Mouse (Mus musculus) heart, embryonic 11.5 days (tissue): ENCODE measurements around the gene Ensa. TPM values are rescaled to one million over a fixed set of nuclear protein-coding genes. Genes with fewer than 3 reads are reported as not detected.

Experiments
- ATAC-seq: fragments of 200-750 bp; cut with Nextera tagmentation; replicated peaks from 2 replicates; pipeline ENCODE4 v1.8.0; 2017; ENCODE audit warnings: moderate library complexity; ENCODE audit not compliant: insufficient number of reproducible peaks, low FRiP score, low TSS enrichment
- H3K27ac ChIP-seq: fragments of 300-500 bp; sonication (generic); 2 replicates; pipeline ENCODE4 v1.5.1; 2014; ENCODE audit warnings: mild to moderate bottlenecking, low read depth, low read length
- H3K27me3 ChIP-seq: fragments of 300-500 bp; sonication (generic); 2 replicates; pipeline ENCODE4 v1.6.1; 2014; ENCODE audit warnings: mild to moderate bottlenecking, low read length, mixed read lengths; ENCODE audit not compliant: control insufficient read depth, insufficient read depth
- H3K36me3 ChIP-seq: fragments of 300-500 bp; sonication (generic); 2 replicates; pipeline ENCODE4 v1.6.1; 2014; ENCODE audit warnings: mild to moderate bottlenecking, low read length, moderate library complexity, mixed read lengths; ENCODE audit not compliant: control insufficient read depth, insufficient read depth
- H3K4me1 ChIP-seq: fragments of 300-500 bp; sonication (generic); 2 replicates; pipeline ENCODE4 v1.6.1; 2014; ENCODE audit warnings: low read length; ENCODE audit not compliant: control insufficient read depth, insufficient read depth
- H3K4me2 ChIP-seq: fragments of 300-500 bp; sonication (generic); 2 replicates; pipeline ENCODE4 v1.6.1; 2014; ENCODE audit warnings: mild to moderate bottlenecking, moderate library complexity
- H3K4me3 ChIP-seq: fragments of 300-500 bp; sonication (generic); 2 replicates; pipeline ENCODE4 v1.5.1; 2014; ENCODE audit warnings: low read depth, low read length
- H3K9ac ChIP-seq: fragments of 300-500 bp; sonication (generic); 2 replicates; pipeline ENCODE4 v1.6.1; 2014; ENCODE audit warnings: mild to moderate bottlenecking, low read depth, low read length, moderate library complexity
- H3K9me3 ChIP-seq: fragments of 300-500 bp; sonication (generic); replicated peaks from 2 replicates; pipeline ENCODE4 v1.6.1; 2016; ENCODE audit warnings: low read length; ENCODE audit not compliant: control insufficient read depth
- WGBS: fragments of 180-500 bp; shearing (Covaris S2); extraction: QIAGEN DNeasy Blood & Tissue Kit; methylation state at CpG from one replicate; pipeline ENCODE4 v1.1.7; 2014; ENCODE audit not compliant: insufficient replicate concordance; 5-methylcytosine and 5-hydroxymethylcytosine counted together
- polyA plus RNA-seq: library from polyadenylated mRNA; unstranded; fragments of >200 nt; fragmentation: Nextera tagmentation; extraction: Ambion mirVana; gene quantifications from 2 replicates; pipeline ENCODE4 v1.2.1, GENCODE M21; 2014

The Ensa gene
- polyA plus RNA-seq, 1 experiment from 2014 or later, result 55.4 TPM

- H3K9me3 ChIP-seq, result no peaks in the 10 kb centered on the region
- H3K4me3 ChIP-seq, result no peak overlapping the region
- no peak overlapping the region for H3K4me2 ChIP-seq
- no peak overlapping the region for H3K9ac ChIP-seq
- WGBS, result 48% methylated on average over 15 of the region's 15 CpGs
- peaks cover 66% of the 10 kb centered on the region for H3K4me1 ChIP-seq
- no peak overlapping the region for H3K27ac ChIP-seq
- H3K36me3 ChIP-seq, result 0 out of 2 replicates have a peak, but pooled peaks cover 3% of the 10 kb centered on the region
- H3K27me3 ChIP-seq, result no peaks in the 10 kb centered on the region
- no peak for ATAC-seq
Measured at GRCm38 (mm10) chr3:95676745-95677419, 52.1 kb downstream of the Ensa start.

DNA sequence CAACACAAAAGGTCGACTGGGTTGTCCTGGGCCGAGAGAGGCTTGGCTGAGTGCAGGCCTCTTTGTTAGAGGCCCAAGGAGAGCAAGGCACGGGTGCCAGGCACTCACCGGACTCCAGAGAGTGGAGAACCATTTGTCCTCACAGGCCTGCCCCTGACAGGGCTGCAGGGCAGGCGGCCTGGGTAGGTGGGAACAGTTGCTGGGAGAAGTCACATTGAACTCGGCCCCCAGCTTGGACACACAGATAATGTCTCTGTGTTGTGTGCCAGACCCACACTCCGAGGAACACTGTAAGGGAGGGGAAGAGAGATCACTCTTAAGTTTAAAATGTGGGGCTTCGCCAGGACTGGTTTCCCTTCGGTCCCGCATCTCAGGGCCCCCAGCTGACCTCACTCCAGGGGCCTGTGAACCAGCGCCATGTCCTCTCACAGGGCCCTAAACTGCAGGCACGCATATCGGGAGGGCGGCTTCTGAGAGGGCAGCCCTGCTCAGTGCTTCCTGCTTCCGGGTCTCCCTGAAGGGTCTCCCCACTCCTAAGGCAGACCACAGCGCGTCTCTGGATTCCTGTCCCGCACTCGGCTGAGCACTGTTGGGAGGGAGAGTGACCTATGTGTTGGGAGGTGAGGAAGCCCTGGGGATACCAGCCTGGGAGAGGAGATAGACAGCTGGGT is 52.8 kb downstream of the Ensa start:
- H3K9ac ChIP-seq, result no peak overlapping the region
- peaks cover 61% of the 10 kb centered on the region for H3K4me1 ChIP-seq
- H3K4me3 ChIP-seq, result no peak overlapping the region
- H3K27me3 ChIP-seq, result no peaks in the 10 kb centered on the region
- 0 out of 2 replicates have a peak, but pooled peaks cover 3% of the 10 kb centered on the region for H3K36me3 ChIP-seq
- no peak for ATAC-seq
- no peak overlapping the region for H3K27ac ChIP-seq
- H3K9me3 ChIP-seq, result no peaks in the 10 kb centered on the region
- 69% methylated on average over 19 of the region's 19 CpGs for WGBS
- H3K4me2 ChIP-seq, result no peak overlapping the region

DNA sequence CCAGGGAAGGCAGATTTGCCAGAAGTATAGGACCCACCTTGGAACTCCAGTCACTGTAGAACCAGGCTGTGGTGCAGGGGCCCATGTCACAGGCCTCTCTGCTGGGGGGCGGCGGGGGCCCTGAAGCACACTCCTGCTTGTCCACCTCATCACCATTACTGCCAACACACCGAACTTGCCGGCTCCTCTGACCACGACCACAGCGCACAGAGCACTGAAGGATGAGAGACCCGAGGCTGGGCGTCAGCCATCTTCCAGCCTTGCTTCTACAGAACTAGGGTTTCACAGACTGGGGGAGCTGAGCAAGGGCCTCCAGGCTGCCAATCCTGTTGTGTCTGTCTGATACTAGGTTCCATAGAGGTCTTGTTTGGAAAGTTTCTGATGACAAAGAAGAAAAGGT is 54.8 kb downstream of the Ensa start:
- no peak for ATAC-seq
- no peak overlapping the region for H3K4me2 ChIP-seq
- no peaks in the 10 kb centered on the region for H3K9me3 ChIP-seq

GRCm38 (mm10) chr3:95680673-95681072 is 55.9 kb downstream of the Ensa start:
- Histone ChIP-seq H3K9ac (no peak overlapping the region; the same call in 1 of the 2 replicates), H3K9me3 (no peaks in the 10 kb centered on the region), H3K4me2 (no peak overlapping the region), H3K27me3 (no peaks in the 10 kb centered on the region), H3K36me3 (no peaks in the 10 kb centered on the region), H3K4me1 (peaks cover 43% of the 10 kb centered on the region), H3K4me3 (no peak overlapping the region), H3K27ac (no peak overlapping the region)
- ATAC-seq, result no peak
- 72% methylated on average over 6 of the region's 6 CpGs for WGBS

More for the DNA sequence above, 54.8 kb downstream of the Ensa start:
- Histone ChIP-seq H3K4me1 (peaks cover 47% of the 10 kb centered on the region), H3K27ac (no peak overlapping the region), H3K27me3 (no peaks in the 10 kb centered on the region), H3K36me3 (no peaks in the 10 kb centered on the region), H3K4me3 (no peak overlapping the region), H3K9ac (no peak overlapping the region)
- WGBS, result 89% methylated on average over 8 of the region's 8 CpGs

GRCm38 (mm10) chr3:95681365-95681764 is 56.6 kb downstream of the Ensa start:
- Histone ChIP-seq H3K9ac (peak overlapping the region; percentile 58), H3K9me3 (no peaks in the 10 kb centered on the region), H3K4me2 (peak overlapping the region; percentile 43), H3K27me3 (no peaks in the 10 kb centered on the region), H3K27ac (no peak overlapping the region), H3K4me3 (peak overlapping the region; percentile 5; the same call in 1 of the 2 replicates), H3K4me1 (peaks cover 43% of the 10 kb centered on the region), H3K36me3 (no peaks in the 10 kb centered on the region)
- ATAC-seq, result no peak
- WGBS, result 12% methylated on average over 11 of the region's 11 CpGs

Other genes with a start within 250 kb of the Ensa start
- gene 4930558C23Rik, start 222.2 kb upstream of the Ensa start, polyA plus RNA-seq, result not detected in 2 replicates
- 20.6 and 28.5 TPM in 2 replicates for gene Arnt, start 190.6 kb upstream of the Ensa start, polyA plus RNA-seq
- gene Ctsk, start 125.7 kb upstream of the Ensa start, polyA plus RNA-seq, result 9.9 and 14.0 TPM in 2 replicates
- 5.4 and 6.2 TPM in 2 replicates for gene Ctss, start 98.2 kb upstream of the Ensa start, polyA plus RNA-seq
- 0.65 TPM in 1 of 2 replicates, not detected in the other for gene Hormad1, start 65.3 kb upstream of the Ensa start, polyA plus RNA-seq
- 27.8 and 32.0 TPM in 2 replicates for gene Golph3l, start 36.1 kb upstream of the Ensa start, polyA plus RNA-seq
- gene Mcl1, start 33.8 kb downstream of the Ensa start, polyA plus RNA-seq, result 46.3 and 49.8 TPM in 2 replicates
- gene Adamtsl4, start 62.9 kb downstream of the Ensa start, polyA plus RNA-seq, result 3.5 and 5.1 TPM in 2 replicates
- gene Ecm1, start 114.6 kb downstream of the Ensa start, polyA plus RNA-seq, result 85.0 and 86.7 TPM in 2 replicates
- gene Tars2, start 135.2 kb downstream of the Ensa start, polyA plus RNA-seq, result 42.2 and 46.1 TPM in 2 replicates
- 20.5 and 25.0 TPM in 2 replicates for gene Rprd2, start 193.9 kb downstream of the Ensa start, polyA plus RNA-seq
- 40.5 and 40.6 TPM in 2 replicates for gene Prpf3, start 230.9 kb downstream of the Ensa start, polyA plus RNA-seq
- gene Mrps21, start 246.5 kb downstream of the Ensa start, polyA plus RNA-seq, result 386 and 410 TPM in 2 replicates